In genomic region chr10:81182336-81183333, GRCm38 (mm10) we compare ENCODE assay signal across 8 mouse cellular contexts. TPM values are rescaled to one million over a fixed set of nuclear protein-coding genes. Genes with fewer than 3 reads are reported as not detected.
DNase-seq lines count a peak whose midpoint lies in the region; ATAC-seq and TF ChIP-seq lines count a peak whose summit lies in the region.

Gene Dapk3, plus strand, starts transcription at chr10:81183005.

- H3K36me3 ChIP-seq in embryonic facial prominence, embryonic 13.5 days = peaks cover 86% of the 10 kb centered on the region
- peaks cover 16% of the 10 kb centered on the region for H3K36me3 ChIP-seq in kidney, adult 2 months (ENCODE audit: control insufficient read depth, insufficient read depth, low read length)
- peaks cover 81% of the 10 kb centered on the region for H3K36me3 ChIP-seq in limb, embryonic 12.5 days
- peaks cover 60% of the 10 kb centered on the region for H3K36me3 ChIP-seq in midbrain, embryonic 15.5 days (replicated peaks)
- peaks cover 56% of the 10 kb centered on the region for H3K36me3 ChIP-seq in spleen, adult 2 months (ENCODE audit: control insufficient read depth, insufficient read depth, low read length)

- H3K4me2 ChIP-seq in embryonic facial prominence, embryonic 13.5 days = peak within 1 kb of the TSS; percentile 68
- peak within 1 kb of the TSS; percentile 68 for H3K4me2 ChIP-seq in limb, embryonic 12.5 days
- peak within 1 kb of the TSS; percentile 53 for H3K4me2 ChIP-seq in midbrain, embryonic 15.5 days

- no peaks in the 10 kb centered on the region for H3K27me3 ChIP-seq in embryonic facial prominence, embryonic 13.5 days
- no peaks in the 10 kb centered on the region for H3K27me3 ChIP-seq in kidney, adult 2 months (replicated peaks; ENCODE audit: control insufficient read depth, insufficient read depth, low read length)
- no peaks in the 10 kb centered on the region for H3K27me3 ChIP-seq in limb, embryonic 12.5 days
- no peaks in the 10 kb centered on the region for H3K27me3 ChIP-seq in midbrain, embryonic 15.5 days (replicated peaks)
- H3K27me3 ChIP-seq in spleen, adult 2 months (ENCODE audit: control insufficient read depth, insufficient read depth, low read length) = no peaks in the 10 kb centered on the region

- H3K27ac ChIP-seq in embryonic facial prominence, embryonic 13.5 days = peak within 1 kb of the TSS; percentile 74
- H3K27ac ChIP-seq in kidney, adult 2 months (ENCODE audit: insufficient read depth, low read depth, low read length) = peak within 1 kb of the TSS; percentile 83
- peak within 1 kb of the TSS; percentile 64 for H3K27ac ChIP-seq in limb, embryonic 12.5 days
- peak within 1 kb of the TSS; percentile 88 for H3K27ac ChIP-seq in midbrain, embryonic 15.5 days
- H3K27ac ChIP-seq in spleen, adult 2 months (ENCODE audit: insufficient read depth, low read length) = peak within 1 kb of the TSS; percentile 93

- whole genome bisulfite sequencing in embryonic facial prominence, embryonic 13.5 days = 4% methylated on average over 53 of the region's 53 CpGs
- 7% methylated on average over 53 of the region's 53 CpGs for WGBS in kidney, adult 2 months
- WGBS in limb, embryonic 12.5 days = 4% methylated on average over 53 of the region's 53 CpGs
- WGBS in midbrain, embryonic 15.5 days = 4% methylated on average over 53 of the region's 53 CpGs
- WGBS in spleen, adult 2 months = 10% methylated on average over 53 of the region's 53 CpGs

- peaks cover 53% of the 10 kb centered on the region for H3K4me1 ChIP-seq in embryonic facial prominence, embryonic 13.5 days
- H3K4me1 ChIP-seq in kidney, adult 2 months (ENCODE audit: control insufficient read depth, insufficient read depth, low read length) = peaks cover 7% of the 10 kb centered on the region; the same call in 1 of the 2 replicates
- peaks cover 46% of the 10 kb centered on the region for H3K4me1 ChIP-seq in limb, embryonic 12.5 days (replicated peaks)
- peaks cover 33% of the 10 kb centered on the region for H3K4me1 ChIP-seq in midbrain, embryonic 15.5 days
- peaks cover 11% of the 10 kb centered on the region; the same call in 1 of the 2 replicates for H3K4me1 ChIP-seq in spleen, adult 2 months (ENCODE audit: control insufficient read depth, insufficient read depth, insufficient read length)

- peak; percentile 96 for DNase-seq in 3134 (ENCODE audit: extremely low read depth, insufficient read length, low spot score)
- DNase-seq in adrenal gland, postnatal 36 days = peak; percentile 95 to 96
- DNase-seq in heart, adult 18-20 months = peak; percentile 96 to 98
- DNase-seq in kidney, adult 2 months = peak; percentile 99
- peak; percentile 91 to 99 for DNase-seq in spleen, adult 2 months (ENCODE audit: low read depth in 1 of 2, low spot score in 2 of 2)

- peak; percentile 92 for ATAC-seq in embryonic facial prominence, embryonic 13.5 days (ENCODE audit: insufficient number of reproducible peaks, insufficient read depth, low FRiP score, low TSS enrichment, low read depth)
- peak; percentile 93 for ATAC-seq in limb, embryonic 12.5 days (ENCODE audit: insufficient number of reproducible peaks, insufficient read depth, low FRiP score, low TSS enrichment, low read depth)
- peak; percentile 94 for ATAC-seq in midbrain, embryonic 15.5 days (replicated peaks)

- peak; percentile 76 for TF ChIP-seq POLR2A in kidney, adult 2 months (IDR thresholded peaks at IDR 0.05; ENCODE audit: low read depth, low read length)
- peak; percentile 21; the same call in 1 of the 2 replicates for TF ChIP-seq POLR2A in spleen, adult 2 months (IDR thresholded peaks at IDR 0.05; ENCODE audit: low read depth, low read length)

- peak within 1 kb of the TSS; percentile 80 for H3K9ac ChIP-seq in embryonic facial prominence, embryonic 13.5 days
- H3K9ac ChIP-seq in limb, embryonic 12.5 days (replicated peaks) = peak within 1 kb of the TSS; percentile 74
- H3K9ac ChIP-seq in midbrain, embryonic 15.5 days = peak within 1 kb of the TSS; percentile 72

- TF ChIP-seq CTCF in kidney, adult 2 months (conservative IDR thresholded peaks at IDR 0.05; ENCODE audit: insufficient read depth, insufficient read length, low read depth, low read length) = no peak
- no peak for TF ChIP-seq CTCF in spleen, adult 2 months (IDR thresholded peaks at IDR 0.05; ENCODE audit: extremely low read depth, insufficient read depth, insufficient read length, insufficient replicate concordance)

- H3K9me3 ChIP-seq in embryonic facial prominence, embryonic 13.5 days = no peaks in the 10 kb centered on the region
- H3K9me3 ChIP-seq in limb, embryonic 12.5 days = no peaks in the 10 kb centered on the region
- H3K9me3 ChIP-seq in midbrain, embryonic 15.5 days = no peaks in the 10 kb centered on the region

- H3K4me3 ChIP-seq in embryonic facial prominence, embryonic 13.5 days = peak within 1 kb of the TSS; percentile 69
- peak within 1 kb of the TSS; percentile 74 for H3K4me3 ChIP-seq in kidney, adult 2 months (ENCODE audit: insufficient read depth, low read depth, low read length)
- H3K4me3 ChIP-seq in limb, embryonic 12.5 days (replicated peaks) = peak within 1 kb of the TSS; percentile 72
- H3K4me3 ChIP-seq in midbrain, embryonic 15.5 days = peak within 1 kb of the TSS; percentile 58
- peak within 1 kb of the TSS; percentile 85 for H3K4me3 ChIP-seq in spleen, adult 2 months (ENCODE audit: extremely low read depth, insufficient read depth, insufficient read length)

RNA-seq across cellular contexts. Expression of gene Dapk3, which starts in this region (rescaled TPM):
- total RNA-seq in adrenal gland, postnatal 36 days (2021) = 10 to 100 TPM; 77.1 to 78.2 TPM
- polyA plus RNA-seq in embryonic facial prominence, embryonic 13.5 days (2015; fragmentation: Nextera tagmentation; extraction: Ambion mirVana) = 57.1 and 60.1 TPM in 2 replicates
- total RNA-seq in heart, adult 18-20 months (2021) = 10 to 100 TPM; 29.9 to 34.5 TPM
- 52.9 and 54.0 TPM in 2 replicates for polyA plus RNA-seq in kidney, adult 2 months (2012; rRNA removed)
- polyA plus RNA-seq in limb, embryonic 12.5 days (2016; fragmentation: Nextera tagmentation; extraction: Ambion mirVana) = 64.2 and 65.7 TPM in 2 replicates
- polyA plus RNA-seq in midbrain, embryonic 15.5 days (2015; fragmentation: Nextera tagmentation; extraction: Ambion mirVana) = 66.3 and 67.3 TPM in 2 replicates
- polyA plus RNA-seq in spleen, adult 2 months (2012; rRNA removed) = 58.0 and 84.5 TPM in 2 replicates

Comparison
In these comparisons a context has a peak if more than half of its experiments do, and no peak if none do; other contexts are left out.
1. Peak in every context shown above with its lines: DNase-seq, ATAC-seq, H3K4me3 ChIP-seq and H3K27ac ChIP-seq.